Mouse (Mus musculus) layer of hippocampus, postnatal 10 days (tissue): ENCODE results near the gene Gmppb. TPM values are rescaled to one million over a fixed set of nuclear protein-coding genes. Genes with fewer than 3 reads are reported as not detected.
A peak's percentile ranks its signal among the peaks of the same experiment; 100 is the strongest.

Experiments
- DNase-seq, 2 experiments: peaks; one replicate each; pipeline ENCODE4 v3.0.0; 2021; ENCODE audit warnings: low spot score in 2 of 2
- total RNA-seq, 2 experiments: library from RNA; stranded (reverse); gene quantifications; 2 replicates each; pipeline ENCODE4 v1.2.3; 2021

The Gmppb gene
- total RNA-seq, 2 experiments from 2014 or later: 16.0 to 18.3 TPM

- DNase-seq: no peak
Observed at GRCm38 (mm10) chr9:108051184-108051930, 2.3 kb downstream of the Gmppb start.

GRCm38 (mm10) chr9:108051931-108052220, 2.8 kb downstream of the Gmppb start:
- DNase-seq: no peak

- no peak for DNase-seq
Observed at GRCm38 (mm10) chr9:108052411-108052810, 3.4 kb downstream of the Gmppb start.

DNA sequence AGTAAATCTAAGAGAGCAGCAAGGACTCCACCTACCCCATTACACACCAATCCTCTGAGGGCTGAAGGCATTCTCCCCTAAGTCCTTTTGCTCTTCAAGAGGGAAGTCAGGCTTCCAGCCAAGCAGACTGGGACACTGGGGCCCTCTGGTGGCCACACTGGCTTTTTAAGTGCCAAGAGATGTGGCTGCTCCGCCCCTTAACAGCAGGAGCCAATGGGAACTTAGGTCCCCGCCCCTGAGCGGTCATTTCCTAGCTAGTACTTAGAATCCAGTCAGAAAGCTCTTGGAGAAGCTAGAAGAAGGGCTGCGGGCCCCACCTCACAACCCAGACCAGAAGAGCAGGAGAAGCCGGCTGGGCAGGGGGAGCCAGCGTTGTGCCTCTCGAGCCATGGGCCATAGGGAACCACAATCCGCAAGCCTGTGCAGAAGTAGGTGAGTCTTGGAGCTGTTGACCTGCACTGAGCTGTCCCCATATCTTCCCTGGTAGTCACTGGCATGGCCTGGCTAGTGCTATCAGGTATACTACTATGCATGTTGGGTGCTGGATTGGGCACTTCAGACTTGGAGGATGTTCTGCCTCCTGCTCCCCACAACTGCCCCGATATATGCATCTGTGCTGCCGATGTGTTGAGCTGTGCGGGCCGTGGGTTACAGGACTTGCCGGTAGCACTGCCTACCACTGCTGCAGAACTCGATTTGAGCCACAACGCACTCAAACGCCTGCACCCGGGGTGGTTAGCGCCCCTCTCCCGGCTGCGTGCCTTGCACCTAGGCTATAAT, 4.0 kb downstream of the Gmppb start, which contains the start of gene Amigo3:
TSS of gene Amigo3 (plus strand) at position 275 of the 780 bp plus-strand sequence.
- peak; percentile 99 for DNase-seq

GRCm38 (mm10) chr9:108053665-108054225, 4.7 kb downstream of the Gmppb start:
- no peak for DNase-seq

DNA sequence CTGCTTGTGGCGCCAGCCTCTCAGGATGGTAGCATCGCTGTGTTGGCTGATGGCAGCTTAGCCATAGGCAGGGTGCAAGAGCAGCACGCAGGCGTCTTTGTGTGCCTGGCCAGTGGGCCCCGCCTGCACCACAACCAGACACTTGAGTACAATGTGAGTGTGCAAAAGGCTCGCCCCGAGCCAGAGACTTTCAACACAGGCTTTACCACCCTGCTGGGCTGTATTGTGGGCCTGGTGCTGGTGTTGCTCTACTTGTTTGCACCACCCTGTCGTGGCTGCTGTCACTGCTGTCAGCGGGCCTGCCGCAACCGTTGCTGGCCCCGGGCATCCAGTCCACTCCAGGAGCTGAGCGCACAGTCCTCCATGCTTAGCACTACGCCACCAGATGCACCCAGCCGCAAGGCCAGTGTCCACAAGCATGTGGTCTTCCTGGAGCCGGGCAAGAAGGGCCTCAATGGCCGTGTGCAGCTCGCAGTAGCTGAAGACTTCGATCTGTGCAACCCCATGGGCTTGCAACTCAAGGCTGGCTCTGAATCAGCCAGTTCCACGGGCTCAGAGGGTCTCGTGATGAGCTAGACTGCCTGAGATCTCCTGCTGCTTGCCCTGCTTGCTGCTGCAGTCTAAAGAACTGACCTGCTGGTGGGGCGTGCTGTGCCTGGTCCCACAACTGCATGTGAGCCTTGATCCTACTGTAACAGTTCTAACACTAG, 5.4 kb downstream of the Gmppb start:
- peak in 1 of 2 experiments; percentile 11 for DNase-seq

- peak in 1 of 2 experiments; percentile 5 for DNase-seq
Observed at GRCm38 (mm10) chr9:108055061-108055460, 6.0 kb downstream of the Gmppb start.

DNA sequence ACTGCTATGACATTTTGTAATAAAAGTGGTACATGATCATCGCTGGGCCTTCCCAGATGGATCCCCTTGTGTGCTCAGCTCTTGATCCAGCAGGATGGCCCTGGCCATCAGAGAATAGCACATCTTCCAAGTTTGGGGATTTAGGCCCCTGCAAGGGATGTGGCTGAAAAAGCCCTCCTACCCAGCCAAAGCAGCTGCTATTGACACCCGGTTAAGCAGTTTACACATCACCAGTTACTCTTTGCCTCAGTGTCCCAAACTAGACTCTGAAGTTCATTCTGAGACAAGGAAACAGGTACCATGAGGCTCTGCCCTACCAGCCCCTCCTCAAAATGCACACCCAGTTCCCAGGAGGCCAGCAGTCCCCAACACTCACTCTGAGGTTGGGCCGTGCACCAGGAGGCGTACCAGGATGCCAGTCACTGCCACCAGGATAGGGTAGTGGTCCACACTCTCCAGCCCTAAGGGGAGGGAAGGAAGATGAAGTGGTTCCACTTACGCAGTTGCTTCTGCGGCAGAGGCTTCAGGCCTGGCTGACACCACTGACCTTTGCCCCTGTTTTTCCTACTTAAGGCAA, 6.7 kb downstream of the Gmppb start:
- no peak for DNase-seq

- peak in 1 of 2 experiments; percentile 3 for DNase-seq
Observed at GRCm38 (mm10) chr9:108056361-108057261, 7.6 kb downstream of the Gmppb start.

GRCm38 (mm10) chr9:108057262-108057562, 8.2 kb downstream of the Gmppb start:
- DNase-seq: peak in 1 of 2 experiments; percentile 3

- no peak for DNase-seq
Observed at GRCm38 (mm10) chr9:108058291-108058690, 9.2 kb downstream of the Gmppb start.

DNA sequence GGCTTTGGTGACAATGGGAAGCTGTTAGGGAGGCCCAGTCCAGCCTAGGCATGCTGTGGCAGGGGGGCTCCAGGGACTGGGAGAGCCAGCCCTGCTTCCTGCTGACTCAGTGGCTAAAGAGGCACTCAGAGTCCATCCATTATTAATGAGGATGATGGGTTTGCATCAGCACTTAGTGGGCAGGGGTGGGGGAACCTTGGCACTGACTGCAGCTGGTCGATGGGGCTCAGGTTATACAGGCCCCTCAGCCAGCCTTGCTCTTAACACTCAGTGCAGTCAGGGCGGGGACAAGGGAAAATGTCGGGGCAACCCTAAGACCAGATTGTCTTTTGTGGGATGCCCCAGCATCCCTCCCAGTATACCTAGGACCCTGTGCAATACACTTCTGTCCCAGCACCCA, 13.1 kb downstream of the Gmppb start:
- DNase-seq: no peak

DNA sequence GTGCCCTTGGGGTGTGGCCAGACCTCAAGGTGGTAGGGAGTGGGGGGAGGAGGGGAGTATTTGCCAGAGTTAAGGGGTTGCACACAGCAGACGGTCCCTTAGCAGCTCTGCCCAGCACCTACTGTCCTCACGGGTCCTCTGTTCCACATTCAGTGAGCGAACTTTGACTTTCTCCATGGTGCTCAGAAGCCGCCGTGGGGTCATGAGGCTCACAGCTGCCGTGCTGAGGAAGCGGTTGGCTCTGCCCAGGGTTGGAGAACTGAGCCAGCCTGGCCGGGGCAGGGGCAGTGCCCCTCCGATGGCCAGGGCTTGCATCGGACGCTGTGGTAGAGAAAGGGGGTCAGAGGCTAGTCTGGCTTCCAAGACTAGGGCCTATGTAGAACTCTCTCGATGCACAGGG, 14.3 kb downstream of the Gmppb start:
- DNase-seq: no peak

- DNase-seq: peak; percentile 70 to 78
Observed at GRCm38 (mm10) chr9:108065491-108066011, 16.5 kb downstream of the Gmppb start.

DNA sequence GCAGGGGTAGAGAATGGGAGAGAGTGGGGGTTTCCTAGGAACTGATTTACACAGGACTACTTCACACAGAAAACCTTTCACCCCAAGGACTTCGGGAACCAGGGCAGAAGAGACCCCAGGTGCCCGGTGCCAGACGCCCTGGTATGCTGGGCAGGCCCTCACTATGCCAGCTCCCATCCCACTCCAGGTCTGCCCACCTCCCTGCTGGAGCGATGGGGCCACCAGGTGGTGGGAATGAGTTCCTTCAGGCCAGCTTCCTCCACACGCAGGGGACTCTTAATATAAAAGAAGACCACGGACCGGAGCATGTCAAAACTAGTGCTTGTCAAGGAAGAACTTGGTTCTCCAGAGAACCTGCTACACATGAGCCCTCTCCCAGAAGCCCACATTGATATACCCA, 18.2 kb downstream of the Gmppb start:
- no peak for DNase-seq

DNA sequence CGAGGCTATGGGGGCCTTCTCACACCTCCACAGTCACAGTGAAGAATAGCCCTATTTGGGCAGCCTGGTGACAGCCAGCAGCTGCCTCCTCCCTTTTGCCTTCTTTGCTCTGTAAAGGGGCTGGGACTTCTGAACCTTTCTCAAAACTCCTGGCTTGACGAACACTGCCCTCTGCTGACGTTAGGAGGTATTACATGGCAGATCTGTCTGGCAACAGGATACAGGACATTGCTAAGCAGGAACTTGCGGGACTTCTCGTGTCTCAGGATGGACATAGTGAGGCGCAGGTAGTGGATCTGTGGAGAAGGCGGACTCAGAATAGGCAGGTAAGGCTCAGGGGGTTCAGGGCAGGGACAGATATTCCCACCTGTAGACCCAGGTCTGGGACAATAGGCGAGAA, 18.9 kb downstream of the Gmppb start:
- DNase-seq: peak; percentile 90 to 91

GRCm38 (mm10) chr9:108069007-108069406, 20.0 kb downstream of the Gmppb start:
- no peak for DNase-seq

GRCm38 (mm10) chr9:108069529-108069928, 20.5 kb downstream of the Gmppb start:
- DNase-seq: no peak

DNA sequence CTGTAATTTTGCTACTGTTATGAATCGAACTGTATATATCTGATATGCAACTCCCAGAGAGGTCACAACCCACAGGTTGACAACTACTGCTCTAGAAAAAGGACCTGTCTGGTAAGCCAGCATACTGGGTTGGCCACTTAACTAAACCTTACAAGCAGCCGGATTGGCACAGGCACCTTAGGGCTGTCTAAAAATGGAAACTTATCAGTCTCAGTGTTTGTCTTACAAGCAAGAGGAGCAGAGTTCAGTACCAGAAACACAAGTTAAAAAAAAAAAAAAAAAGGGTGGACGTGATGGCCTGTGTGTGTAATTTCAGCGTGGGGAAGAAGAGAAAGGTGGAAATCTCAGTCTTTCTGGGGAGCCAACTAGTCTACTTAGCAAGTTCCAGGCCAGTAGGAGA, 22.8 kb downstream of the Gmppb start:
- DNase-seq: no peak

GRCm38 (mm10) chr9:108072481-108072924, 23.5 kb downstream of the Gmppb start:
- DNase-seq: no peak
